Mouse (Mus musculus) intestine, embryonic 14.5 days (tissue): ENCODE measurements at regions not wholly inside any gene's neighbourhood (a gene's known extent, or its start where the extent isn't known, plus 50 kb on each side); places are given as distances from the start of the nearest gene placed in this dataset.

Experiments used
- ATAC-seq: fragments of 200-750 bp; cut with Nextera tagmentation; replicated peaks from 2 replicates; pipeline ENCODE4 v1.8.0; 2017; ENCODE audit warnings: low read depth, moderate number of reproducible peaks, moderate TSS enrichment, moderate library complexity; ENCODE audit not compliant: low FRiP score, low TSS enrichment
- DNase-seq: peaks from one replicate; pipeline ENCODE4 v3.0.0-alpha.2; 2018; ENCODE audit warnings: low spot score
- H3K27ac ChIP-seq: fragments of 300-500 bp; sonication (generic); 2 replicates; pipeline ENCODE4 v1.5.1; 2014; ENCODE audit warnings: low read depth, mild to moderate bottlenecking, control low read depth
- H3K27me3 ChIP-seq: fragments of 300-500 bp; sonication (generic); replicated peaks from 2 replicates; pipeline ENCODE4 v1.6.1; 2014; ENCODE audit warnings: low read length, control low read depth; ENCODE audit not compliant: control insufficient read depth, insufficient read depth
- H3K36me3 ChIP-seq: fragments of 300-500 bp; sonication (generic); 2 replicates; pipeline ENCODE4 v1.6.1; 2014; ENCODE audit warnings: low read length, control low read depth; ENCODE audit not compliant: control insufficient read depth, insufficient read depth
- H3K4me1 ChIP-seq: fragments of 300-500 bp; sonication (generic); replicated peaks from 2 replicates; pipeline ENCODE4 v1.6.1; 2014; ENCODE audit warnings: low read length, control low read depth, mixed read lengths; ENCODE audit not compliant: control insufficient read depth, insufficient read depth
- H3K4me2 ChIP-seq: fragments of 300-500 bp; sonication (generic); 2 replicates; pipeline ENCODE4 v1.6.1; 2014; ENCODE audit warnings: low read length
- H3K4me3 ChIP-seq: fragments of 300-500 bp; sonication (generic); 2 replicates; pipeline ENCODE4 v1.5.1; 2014; ENCODE audit warnings: low read depth, low read length, control low read depth, mixed read lengths
- H3K9ac ChIP-seq: fragments of 300-500 bp; sonication (generic); 2 replicates; pipeline ENCODE4 v1.6.1; 2014; ENCODE audit warnings: mild to moderate bottlenecking, low read length
- H3K9me3 ChIP-seq: fragments of 300-500 bp; sonication (generic); 2 replicates; pipeline ENCODE4 v1.6.1; 2016; ENCODE audit warnings: low read length, control low read depth; ENCODE audit not compliant: control insufficient read depth
- WGBS: fragments of 180-500 bp; shearing (Covaris S2); extraction: QIAGEN DNeasy Blood & Tissue Kit; methylation state at CpG from one replicate; pipeline ENCODE4 v1.1.7; 2014; 5-methylcytosine and 5-hydroxymethylcytosine counted together

DNA sequence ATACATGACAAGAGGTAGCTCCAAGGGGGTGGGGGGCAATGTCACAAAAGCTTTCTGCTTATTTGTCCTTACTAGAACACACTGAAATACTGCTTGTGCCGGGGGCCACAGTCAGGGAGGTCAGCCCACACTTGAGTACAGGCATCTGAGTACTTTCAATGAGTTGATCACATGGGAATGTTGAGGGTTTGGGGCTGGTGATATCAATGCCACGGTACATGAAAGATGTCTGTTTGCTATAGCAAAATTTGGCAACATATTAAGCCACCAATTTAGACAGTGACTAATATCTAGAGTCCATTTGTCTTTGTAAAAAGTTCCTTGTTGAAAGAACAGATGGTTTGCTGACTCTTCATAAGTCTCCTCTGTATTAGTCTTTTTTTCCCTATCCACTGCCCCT, 348.1 kb upstream of the Ubash3b start:
- Histone ChIP-seq H3K9ac (no peak overlapping the region), H3K4me3 (no peak overlapping the region), H3K4me2 (no peak overlapping the region), H3K27me3 (no peaks in the 10 kb centered on the region), H3K9me3 (no peaks in the 10 kb centered on the region), H3K36me3 (no peaks in the 10 kb centered on the region), H3K27ac (no peak overlapping the region), H3K4me1 (no peaks in the 10 kb centered on the region)
- no peak for DNase-seq
- WGBS, result 79% methylated on average over 2 of the region's 2 CpGs
- ATAC-seq, result no peak

DNA sequence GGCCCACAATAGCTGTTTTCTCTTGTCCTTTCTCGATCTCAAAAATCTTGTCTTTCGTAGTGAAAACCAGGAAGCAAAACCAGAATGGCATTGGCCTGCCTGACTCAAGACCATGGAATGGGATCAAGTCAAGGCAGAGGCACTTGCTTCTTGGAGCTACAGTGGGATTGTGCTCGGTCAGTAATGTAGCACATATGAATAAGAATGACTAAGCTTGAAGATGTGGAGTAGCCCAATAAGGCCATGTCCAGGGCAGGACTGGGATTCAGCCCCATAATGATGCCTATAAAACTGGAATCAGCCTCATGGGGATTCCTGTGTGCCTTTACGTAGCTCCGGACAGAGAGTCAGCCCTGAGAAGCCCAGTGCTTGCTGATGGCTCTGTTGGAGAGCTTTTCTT, 347.2 kb upstream of the Ubash3b start:
- DNase-seq, result no peak
- Histone ChIP-seq H3K9me3 (no peaks in the 10 kb centered on the region), H3K27ac (no peak overlapping the region), H3K9ac (no peak overlapping the region), H3K4me3 (no peak overlapping the region), H3K4me2 (no peak overlapping the region), H3K27me3 (no peaks in the 10 kb centered on the region), H3K36me3 (no peaks in the 10 kb centered on the region), H3K4me1 (no peaks in the 10 kb centered on the region)
- 94% methylated on average over 5 of the region's 5 CpGs for WGBS
- no peak for ATAC-seq

DNA sequence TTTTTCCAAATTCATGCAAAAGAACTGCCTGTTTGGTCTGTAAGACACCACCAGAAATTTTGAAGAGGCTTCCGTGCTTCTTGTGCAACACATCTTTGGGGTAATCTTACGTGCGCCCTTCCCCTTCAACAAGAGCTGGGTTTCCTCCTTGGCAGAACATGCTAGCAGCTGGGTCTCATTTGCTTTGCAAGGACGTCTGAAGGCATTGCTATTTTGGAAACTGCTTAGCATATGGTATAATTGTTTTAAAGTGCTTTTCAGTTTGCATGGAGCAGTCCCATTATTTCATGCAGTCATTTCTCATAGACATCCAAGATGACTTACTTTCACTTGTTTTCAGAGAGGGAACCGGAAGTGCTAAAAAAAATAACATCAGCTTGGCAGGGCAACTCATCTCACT, 336.8 kb upstream of the Ubash3b start:
- Histone ChIP-seq H3K9me3 (no peaks in the 10 kb centered on the region), H3K27ac (no peak overlapping the region), H3K9ac (no peak overlapping the region), H3K27me3 (no peaks in the 10 kb centered on the region), H3K4me1 (no peaks in the 10 kb centered on the region), H3K4me2 (no peak overlapping the region), H3K4me3 (no peak overlapping the region), H3K36me3 (no peaks in the 10 kb centered on the region)
- 79% methylated on average over 5 of the region's 5 CpGs for WGBS
- DNase-seq, result no peak
- ATAC-seq, result no peak

DNA sequence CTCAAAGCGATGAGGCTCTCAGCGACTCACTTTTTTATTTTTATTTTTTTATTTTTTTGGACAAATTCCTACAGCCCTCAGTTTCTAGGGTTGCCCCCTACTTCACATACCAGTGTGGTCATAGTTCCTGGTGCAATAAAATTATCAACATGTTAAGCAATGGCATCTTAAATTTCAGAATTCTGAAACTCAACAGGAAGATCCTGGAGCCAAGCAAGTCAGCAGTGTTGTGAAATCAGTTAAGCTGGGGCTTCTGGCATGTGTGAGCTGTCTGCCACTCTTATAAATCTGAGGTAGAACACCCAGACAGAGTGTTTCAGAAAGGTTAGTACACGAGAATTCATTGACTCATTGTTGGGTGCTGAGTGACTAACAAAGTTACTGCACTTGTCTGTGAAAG, 328.6 kb upstream of the Ubash3b start:
- 89% methylated on average over 3 of the region's 3 CpGs for WGBS
- 0 out of 2 replicates have a peak, but pooled peaks cover 5% of the 10 kb centered on the region for H3K36me3 ChIP-seq
- ATAC-seq, result no peak
- no peak overlapping the region for H3K4me2 ChIP-seq
- no peak overlapping the region for H3K9ac ChIP-seq
- no peak overlapping the region for H3K4me3 ChIP-seq
- DNase-seq, result no peak
- H3K4me1 ChIP-seq, result no peaks in the 10 kb centered on the region
- no peaks in the 10 kb centered on the region for H3K27me3 ChIP-seq
- no peak overlapping the region for H3K27ac ChIP-seq
- no peaks in the 10 kb centered on the region for H3K9me3 ChIP-seq

DNA sequence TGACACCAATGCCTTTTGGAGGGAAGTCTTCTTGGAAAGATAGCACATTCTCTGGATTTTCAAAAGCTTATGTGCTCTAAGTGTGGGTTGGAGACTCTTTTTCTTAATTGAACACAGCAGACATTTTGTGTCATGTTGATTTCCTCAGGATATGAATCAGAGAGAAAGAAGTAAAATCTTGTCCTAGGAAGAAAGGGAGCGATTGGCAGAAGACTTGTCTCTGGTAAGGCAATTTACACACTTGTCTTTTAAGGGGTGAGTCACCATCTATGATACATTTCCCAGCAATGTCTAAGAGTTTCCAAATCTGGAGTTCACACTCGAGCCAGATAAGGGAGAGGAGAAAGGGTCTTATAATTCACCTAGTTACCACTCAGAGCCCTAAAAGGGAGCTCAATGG, 326.5 kb upstream of the Ubash3b start:
- no peak for ATAC-seq
- 85% methylated on average over 2 of the region's 2 CpGs for WGBS
- Histone ChIP-seq H3K27ac (no peak overlapping the region), H3K9me3 (no peaks in the 10 kb centered on the region), H3K36me3 (0 out of 2 replicates have a peak, but pooled peaks cover 5% of the 10 kb centered on the region), H3K9ac (no peak overlapping the region), H3K4me3 (no peak overlapping the region), H3K4me1 (no peaks in the 10 kb centered on the region), H3K27me3 (no peaks in the 10 kb centered on the region), H3K4me2 (no peak overlapping the region)
- DNase-seq, result no peak

DNA sequence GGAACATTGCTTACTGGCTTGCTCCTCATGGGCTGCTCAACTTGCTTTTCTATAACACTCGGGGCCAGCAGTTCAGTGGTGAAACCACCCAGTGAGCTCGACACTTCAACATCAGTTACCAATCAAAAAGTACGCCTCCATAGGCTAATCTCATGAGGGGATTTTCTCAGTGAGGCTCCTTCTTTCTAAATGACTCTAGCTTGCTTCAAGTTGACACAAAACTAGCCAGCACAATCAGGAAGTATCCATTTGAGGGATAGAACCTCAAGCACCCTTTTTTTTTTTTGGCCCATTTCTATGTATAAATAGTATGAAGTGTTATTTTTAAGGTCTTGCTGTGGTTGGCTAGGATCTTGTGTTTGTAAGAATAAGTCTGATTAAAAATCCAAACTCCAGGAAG, 321.7 kb upstream of the Ubash3b start:
- H3K4me3 ChIP-seq, result no peak overlapping the region
- no peaks in the 10 kb centered on the region for H3K4me1 ChIP-seq
- WGBS, result 90% methylated on average over 3 of the region's 3 CpGs
- H3K9ac ChIP-seq, result no peak overlapping the region
- H3K9me3 ChIP-seq, result no peaks in the 10 kb centered on the region
- ATAC-seq (no peak), DNase-seq (no peak)
- H3K27ac ChIP-seq, result no peak overlapping the region
- no peaks in the 10 kb centered on the region for H3K36me3 ChIP-seq
- H3K4me2 ChIP-seq, result no peak overlapping the region
- H3K27me3 ChIP-seq, result no peaks in the 10 kb centered on the region

DNA sequence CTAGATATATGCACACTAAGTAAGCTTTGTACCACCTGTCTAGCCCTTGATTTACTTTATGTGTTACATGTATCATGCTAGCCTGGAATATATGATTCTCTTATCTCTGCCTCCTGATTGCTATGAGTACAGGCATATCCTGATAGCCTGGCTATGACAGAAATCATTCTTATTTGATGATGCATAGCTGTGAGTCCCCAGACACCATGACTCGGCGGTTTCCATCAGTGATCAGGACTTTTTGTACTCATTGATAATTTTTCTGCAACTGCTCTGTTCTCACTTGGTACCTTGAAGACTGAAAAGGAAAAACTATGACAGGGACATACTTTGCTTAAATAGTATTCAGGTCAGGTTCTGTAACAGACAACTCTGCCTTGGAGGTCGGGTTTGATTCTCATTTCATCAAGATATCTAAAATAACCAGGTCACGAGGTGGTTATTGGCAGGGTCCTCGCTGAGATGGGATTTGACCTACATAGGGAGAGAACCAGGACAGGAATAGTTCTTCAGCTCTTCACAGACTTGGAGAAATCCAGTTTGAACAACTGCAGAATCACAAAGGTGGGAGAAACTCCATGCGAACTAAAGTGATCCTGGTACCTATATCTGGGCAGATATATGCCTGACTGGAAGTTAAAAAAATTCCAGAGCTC, 320.2 kb upstream of the Ubash3b start:
- Histone ChIP-seq H3K4me2 (no peak overlapping the region), H3K4me3 (no peak overlapping the region), H3K4me1 (no peaks in the 10 kb centered on the region), H3K27me3 (no peaks in the 10 kb centered on the region), H3K9ac (no peak overlapping the region), H3K9me3 (no peaks in the 10 kb centered on the region), H3K36me3 (no peaks in the 10 kb centered on the region), H3K27ac (no peak overlapping the region)
- DNase-seq (no peak), ATAC-seq (no peak)
- WGBS, result 93% methylated on average over 6 of the region's 6 CpGs

DNA sequence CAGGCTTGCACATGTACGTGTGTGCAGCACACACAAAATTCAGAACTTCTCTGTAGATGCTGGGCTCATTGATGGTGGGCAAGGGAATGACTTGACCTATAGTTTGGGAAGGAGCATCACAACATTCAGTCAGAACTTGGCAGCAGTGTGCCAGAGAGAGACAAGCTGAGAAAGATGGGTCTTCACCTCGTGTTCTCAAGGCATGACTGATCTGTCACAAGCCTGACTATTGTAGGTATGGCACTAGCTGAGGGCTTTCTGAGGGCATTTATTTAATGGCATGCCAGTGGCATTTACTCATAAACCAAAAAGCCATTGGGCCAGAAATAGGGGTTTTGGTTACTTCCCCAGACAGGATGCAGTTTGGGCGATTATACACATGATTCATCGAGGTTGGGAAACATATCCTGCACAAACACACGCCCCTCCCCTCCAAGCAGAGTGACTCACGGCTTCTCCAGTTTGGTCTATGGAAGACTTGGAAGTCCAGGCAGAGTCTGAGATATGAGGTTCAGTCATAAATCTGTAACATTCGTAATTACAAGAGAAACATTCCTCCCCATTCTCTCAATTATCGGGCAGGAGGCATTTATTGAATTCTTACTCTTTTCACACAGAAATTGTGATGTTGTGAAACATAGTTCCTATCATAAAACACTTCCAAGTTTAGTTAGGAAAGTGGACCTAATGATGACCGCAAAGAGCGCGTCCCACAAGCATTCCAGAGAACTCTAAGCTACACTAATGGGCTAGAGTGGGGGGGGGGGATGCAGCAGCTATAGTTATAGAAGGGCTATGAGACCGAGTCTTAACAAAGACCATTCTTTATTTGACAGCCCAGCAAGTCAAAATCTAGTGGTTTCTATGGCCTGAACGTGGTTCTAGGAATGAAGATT, 318.6 kb upstream of the Ubash3b start:
- ATAC-seq (no peak), DNase-seq (no peak)
- 81% methylated on average over 13 of the region's 13 CpGs for WGBS
- Histone ChIP-seq H3K4me3 (no peak overlapping the region), H3K36me3 (no peaks in the 10 kb centered on the region), H3K9me3 (no peaks in the 10 kb centered on the region), H3K4me2 (no peak overlapping the region), H3K9ac (no peak overlapping the region), H3K27me3 (no peaks in the 10 kb centered on the region), H3K27ac (no peak overlapping the region), H3K4me1 (no peaks in the 10 kb centered on the region)

DNA sequence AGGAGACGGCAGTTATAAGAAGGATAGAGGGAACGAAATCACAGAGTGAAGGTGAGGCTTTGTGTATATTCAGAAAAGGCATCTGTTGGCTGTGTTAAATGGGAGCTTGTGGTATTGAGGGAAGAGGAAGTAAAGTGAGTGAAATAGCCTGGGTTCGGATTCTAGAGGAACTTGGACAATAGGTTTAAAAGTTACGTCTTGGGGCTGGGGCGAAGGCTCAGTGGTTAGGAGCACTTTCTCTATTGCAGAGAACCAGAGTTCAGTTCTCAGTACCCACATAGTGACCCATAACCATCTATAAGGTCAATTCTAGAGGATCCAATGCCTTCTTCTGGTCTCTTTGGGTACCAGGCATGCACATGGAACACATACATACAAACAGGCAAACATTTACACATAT, 317.6 kb upstream of the Ubash3b start:
- H3K9me3 ChIP-seq, result no peaks in the 10 kb centered on the region
- no peak overlapping the region for H3K4me3 ChIP-seq
- no peak overlapping the region for H3K4me2 ChIP-seq
- H3K9ac ChIP-seq, result no peak overlapping the region
- 0 out of 2 replicates have a peak, but pooled peaks cover 3% of the 10 kb centered on the region for H3K4me1 ChIP-seq
- ATAC-seq (no peak), DNase-seq (no peak)
- H3K27me3 ChIP-seq, result no peaks in the 10 kb centered on the region
- 93% methylated on average over 5 of the region's 5 CpGs for WGBS
- no peaks in the 10 kb centered on the region for H3K36me3 ChIP-seq
- no peak overlapping the region for H3K27ac ChIP-seq
